Mouse (Mus musculus) Patski (cell line): ENCODE results near the gene Ttc3. TPM values are rescaled to one million over a fixed set of nuclear protein-coding genes. Genes with fewer than 3 reads are reported as not detected.
"Not testable (repeated sequence)": the region's sequence is repeated elsewhere in the genome, so short reads cannot be mapped to it uniquely, and the experiment has no call there.

Experiments
- ATAC-seq: fragments of 100-300 bp; one replicate; pipeline ENCODE4 v1.8.0; 2021
- CTCF ChIA-PET: fragments of 350-600 bp; sonication (Branson Sonifier 250); formaldehyde crosslinking; loops from one replicate; lab custom pipeline; 2022; ENCODE audit warnings: inconsistent platforms; lab: Charles Lee
- POLR2A ChIA-PET: fragments of 350-600 bp; sonication (Branson Sonifier 250); formaldehyde crosslinking; loops from one replicate; lab custom pipeline; 2022; ENCODE audit warnings: antibody characterized with exemption, inconsistent platforms; lab: Charles Lee
- DNase-seq: peaks from one replicate; pipeline ENCODE4 v3.0.0-alpha.2; 2011; ENCODE audit warnings: low read depth, low spot score
- H3K27me3 ChIP-seq: fragments of 371-371 bp; one replicate; pipeline ENCODE4 v1.5.1; 2021
- CTCF ChIP-seq: fragments of 100-300 bp; IDR thresholded peaks from one replicate; pipeline ENCODE4 v1.5.1; 2021
- in situ Hi-C: fragments of 300-500 bp; cut with MboI; formaldehyde crosslinking; loops from 3 replicates; pipeline ENCODE4 v1.11.1; 2018; ENCODE audit warnings: low pct_unique_long_range_greater_than_20kb, mixed read lengths
- polyA plus RNA-seq: library from polyadenylated mRNA; unstranded; gene quantifications from one replicate; pipeline ENCODE4 v1.2.3, GENCODE M21; 2021

Ttc3 gene
- polyA plus RNA-seq = 119 TPM

GRCm38 (mm10) chr16:94370173-94370914 lies at the start of gene Ttc3:
Ttc3 (plus strand) TSS chr16:94370618.
- ATAC-seq (peak; percentile 81), DNase-seq (no peak)
- POLR2A ChIA-PET = interaction anchor here (0.5 to 2.0 kb wide), 2 partner anchors 39 to 56 kb away, joined by 3 to 8 read pairs; partner anchors contain the start of gene Hlcs
- in situ Hi-C loops = no loop called here
- no peaks in the 10 kb centered on the region for H3K27me3 ChIP-seq
- CTCF ChIA-PET = interaction anchor here (1.3 to 1.7 kb wide), 2 partner anchors 39 to 56 kb away, joined by 5 to 6 read pairs; partner anchors contain the start of gene Hlcs
- TF ChIP-seq CTCF = no peak

DNA sequence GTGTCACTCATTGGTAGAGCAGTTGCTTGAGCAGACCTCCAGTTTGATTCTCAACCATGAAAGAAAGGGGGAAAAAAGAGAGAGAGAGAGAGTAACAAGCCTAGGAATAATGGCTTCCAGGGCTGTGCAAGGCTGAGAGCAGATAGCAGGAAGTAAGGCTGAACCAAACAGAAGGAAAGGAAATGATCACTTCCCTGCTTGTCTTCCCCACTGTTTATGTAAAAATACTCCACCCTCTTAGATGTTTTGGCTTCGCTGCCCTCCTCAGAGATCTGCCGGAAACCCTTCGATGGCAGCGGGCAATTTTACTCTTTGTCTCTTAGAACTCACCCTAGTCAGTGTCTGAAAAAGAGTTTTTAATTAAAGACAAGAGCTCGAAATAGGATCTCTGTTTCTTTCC lies 46.7 kb upstream of the Ttc3 start:
- ChIA-PET POLR2A (no interaction called here), CTCF (no interaction called here)
- DNase-seq (no peak), ATAC-seq (no peak)
- in situ Hi-C loops = no loop called here
- peaks cover 9% of the 10 kb centered on the region for H3K27me3 ChIP-seq
- TF ChIP-seq CTCF = no peak

GRCm38 (mm10) chr16:94326008-94326407 lies 44.4 kb upstream of the Ttc3 start:
- CTCF ChIA-PET = interaction anchor here (1.2 kb wide), 1 partner anchor 387 kb away, joined by 3 read pairs; no protein-coding TSS in a partner anchor
- POLR2A ChIA-PET = no interaction called here
- in situ Hi-C loops = no loop called here
- H3K27me3 ChIP-seq = peaks cover 9% of the 10 kb centered on the region
- no peak for ATAC-seq
- TF ChIP-seq CTCF = no peak
- DNase-seq = no peak

GRCm38 (mm10) chr16:94327781-94328711 lies 42.4 kb upstream of the Ttc3 start, which contains the start of gene Ripply3:
Ripply3 (plus strand) TSS chr16:94328420.
- POLR2A ChIA-PET = no interaction called here
- in situ Hi-C loops = no loop called here

DNA sequence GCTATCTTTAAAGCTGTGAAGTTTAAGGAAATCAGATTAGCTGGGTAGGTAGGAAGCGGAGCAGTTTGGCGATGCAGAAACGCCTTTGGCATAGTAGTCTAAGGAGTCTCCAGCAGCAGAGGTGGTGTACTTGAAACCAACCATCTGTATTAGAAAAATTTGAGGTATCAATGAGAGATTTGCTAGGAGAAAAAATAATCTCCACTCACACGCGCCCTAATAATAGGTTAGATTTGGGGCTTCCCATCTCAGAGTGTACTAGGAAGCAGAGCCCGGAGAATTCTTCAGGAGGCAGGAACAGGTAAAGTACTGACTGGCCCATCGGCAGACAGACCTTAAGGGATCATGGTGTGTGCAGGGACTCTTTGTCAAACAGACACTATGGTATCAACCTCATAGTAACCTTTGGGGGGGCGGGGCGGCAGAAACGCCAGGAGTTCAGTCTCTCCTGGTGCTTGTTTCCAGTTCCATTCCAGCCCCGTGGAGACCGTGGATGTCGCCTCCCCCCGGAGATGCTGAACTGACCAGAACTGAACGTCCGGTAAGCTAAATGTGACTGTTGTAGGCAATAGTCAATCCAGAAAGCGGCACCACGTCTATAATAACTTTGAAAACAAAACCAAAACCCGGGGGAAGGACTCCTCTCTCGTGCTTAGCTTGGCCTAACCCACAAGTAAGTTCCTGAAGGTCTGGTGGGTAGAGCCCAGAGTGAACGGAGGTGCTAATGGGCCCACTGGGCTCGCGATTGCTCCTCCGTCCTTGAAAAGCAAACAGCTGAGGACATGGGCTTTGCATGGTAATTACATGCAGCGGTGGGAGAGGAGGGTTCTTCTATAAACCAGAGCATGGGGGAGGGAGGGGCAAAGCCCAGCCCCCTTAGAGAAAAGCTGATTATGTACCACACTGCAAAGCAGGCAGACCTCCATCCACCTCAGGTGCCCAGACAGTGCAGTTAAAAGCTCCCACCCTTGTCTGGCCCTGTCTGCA lies 41.2 kb upstream of the Ttc3 start:
- in situ Hi-C loops = no loop called here
- CTCF ChIA-PET = interaction anchor here (1.0 to 1.1 kb wide), 2 partner anchors 17 to 21 kb away, joined by 3 to 4 read pairs; no protein-coding TSS in a partner anchor
- peaks cover 9% of the 10 kb centered on the region for H3K27me3 ChIP-seq
- no peak for TF ChIP-seq CTCF
- POLR2A ChIA-PET = no interaction called here
- no peak for DNase-seq
- no peak for ATAC-seq

More at GRCm38 (mm10) chr16:94327781-94328711, 42.4 kb upstream of the Ttc3 start, which contains the start of gene Ripply3:
- ATAC-seq (no peak), DNase-seq (no peak)
- H3K27me3 ChIP-seq = peaks cover 9% of the 10 kb centered on the region
- no peak for TF ChIP-seq CTCF
- CTCF ChIA-PET = no interaction called here

GRCm38 (mm10) chr16:94330429-94330828 lies 40.0 kb upstream of the Ttc3 start:
- H3K27me3 ChIP-seq = peaks cover 5% of the 10 kb centered on the region
- POLR2A ChIA-PET = no interaction called here
- in situ Hi-C loops = no loop called here
- ATAC-seq (no peak), DNase-seq (no peak)
- CTCF ChIA-PET = interaction anchor here (1.1 kb wide), 1 partner anchor 15 kb away, joined by 3 read pairs; no protein-coding TSS in a partner anchor
- TF ChIP-seq CTCF = no peak

GRCm38 (mm10) chr16:94331233-94331885 lies 39.1 kb upstream of the Ttc3 start:
- CTCF ChIA-PET = interaction anchor here (0.7 to 1.5 kb wide), 4 partner anchors 11 to 38 kb away, joined by 3 to 5 read pairs (median 4); partner anchors contain the start of gene Ttc3
- no peak for ATAC-seq
- peaks cover 5% of the 10 kb centered on the region for H3K27me3 ChIP-seq
- POLR2A ChIA-PET = interaction anchor here (0.7 kb wide), 1 partner anchor 312 kb away, joined by 4 read pairs; no protein-coding TSS in a partner anchor
- DNase-seq = no peak
- no peak for TF ChIP-seq CTCF
- in situ Hi-C loops = no loop called here

DNA sequence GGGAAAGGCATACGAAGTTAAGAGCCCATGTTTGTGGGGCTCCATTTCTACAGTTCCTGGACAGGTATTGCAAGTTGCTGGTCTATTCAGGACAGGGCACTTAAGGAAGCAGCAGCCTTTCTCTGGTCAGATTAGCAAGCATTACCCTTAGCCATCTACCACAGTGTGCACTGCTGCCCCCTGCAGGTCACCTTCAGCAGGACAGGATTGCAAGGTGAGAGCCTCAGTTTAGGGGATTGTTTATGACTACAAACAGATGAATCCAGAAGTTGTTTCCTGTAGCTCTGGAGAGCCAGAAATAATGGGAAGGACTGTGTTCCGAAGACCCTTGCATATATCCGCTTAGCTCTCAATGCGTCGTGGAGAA lies 38.5 kb upstream of the Ttc3 start:
- DNase-seq (no peak), ATAC-seq (no peak)
- in situ Hi-C loops = no loop called here
- ChIA-PET CTCF (interaction anchor here (1.2 to 1.5 kb wide), 4 partner anchors 18 to 51 kb away, joined by 3 to 5 read pairs (median 3); partner anchors contain the start of gene Ttc3), POLR2A (interaction anchor here (0.7 kb wide), 1 partner anchor 313 kb away, joined by 4 read pairs; no protein-coding TSS in a partner anchor)
- peak; percentile 89 for TF ChIP-seq CTCF
- H3K27me3 ChIP-seq = peaks cover 5% of the 10 kb centered on the region

DNA sequence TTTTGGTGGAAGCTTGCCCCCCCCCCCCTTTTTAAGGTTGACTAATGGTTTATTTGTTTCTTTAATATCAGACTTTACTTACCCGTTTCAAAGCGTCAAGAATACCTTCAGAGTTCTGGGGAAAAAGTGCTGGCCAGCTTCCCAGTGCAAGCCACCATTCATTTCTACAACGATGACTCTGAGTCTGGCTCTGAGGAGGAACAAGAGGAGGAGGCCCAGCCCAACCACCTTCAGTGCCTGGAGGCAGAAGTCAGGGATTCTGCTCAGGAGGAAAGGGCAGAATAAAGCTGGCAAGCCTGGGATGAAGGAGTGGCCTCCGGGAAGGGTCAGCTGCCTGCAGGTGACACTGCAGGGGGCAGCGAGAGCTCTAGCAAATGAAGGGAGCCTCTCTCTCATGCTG lies 34.8 kb upstream of the Ttc3 start:
- POLR2A ChIA-PET = interaction anchor here (0.7 kb wide), 1 partner anchor 138 kb away, joined by 3 read pairs; no protein-coding TSS in a partner anchor
- in situ Hi-C loops = no loop called here
- DNase-seq (no peak), ATAC-seq (no peak)
- CTCF ChIA-PET = interaction anchor here (1.1 kb wide), 1 partner anchor 15 kb away, joined by 3 read pairs; no protein-coding TSS in a partner anchor
- H3K27me3 ChIP-seq = no peaks in the 10 kb centered on the region
- TF ChIP-seq CTCF = no peak

- in situ Hi-C loops, ATAC-seq, POLR2A ChIA-PET, H3K27me3 ChIP-seq, DNase-seq: not testable (repeated sequence)
- CTCF ChIA-PET = interaction anchor here (1.5 kb wide), 1 partner anchor 10 kb away, joined by 3 read pairs; no protein-coding TSS in a partner anchor
Observed at GRCm38 (mm10) chr16:94339164-94340160, 31.0 kb upstream of the Ttc3 start.
